Mouse (Mus musculus) heart, embryonic 14.5 days (tissue): ENCODE data around the gene Fggy. TPM values are rescaled to one million over a fixed set of nuclear protein-coding genes. Genes with fewer than 3 reads are reported as not detected.

Experiments used
- ATAC-seq: fragments of 200-750 bp; cut with Nextera tagmentation; 2 replicates; pipeline ENCODE4 v1.8.0; 2017; ENCODE audit warnings: low read depth, moderate TSS enrichment; ENCODE audit not compliant: insufficient number of reproducible peaks, insufficient read depth, low FRiP score
- H3K27ac ChIP-seq, 2 experiments: fragments of 200-500 bp in 1 of 2; fragments of 300-500 bp in 1 of 2; sonication (generic) in 1 of 2; replicated peaks in 1 of 2; 2 replicates each; pipeline ENCODE4 v1.5.1; 2012 to 2014; ENCODE audit warnings: low read depth in 2 of 2, low read length in 2 of 2, control low read depth in 1 of 2, mild to moderate bottlenecking in 1 of 2, mixed read lengths in 1 of 2; ENCODE audit not compliant: control insufficient read depth in 1 of 2, insufficient read depth in 1 of 2
- H3K27me3 ChIP-seq: fragments of 300-500 bp; sonication (generic); 2 replicates; pipeline ENCODE4 v1.6.1; 2014; ENCODE audit warnings: mild to moderate bottlenecking, low read length, control low read depth; ENCODE audit not compliant: control insufficient read depth, insufficient read depth
- H3K36me3 ChIP-seq: fragments of 300-500 bp; sonication (generic); 2 replicates; pipeline ENCODE4 v1.6.1; 2014; ENCODE audit warnings: mild to moderate bottlenecking, control low read depth, low read length, mixed read lengths; ENCODE audit not compliant: control insufficient read depth, insufficient read depth
- H3K4me1 ChIP-seq, 2 experiments: fragments of 200-500 bp in 1 of 2; fragments of 300-500 bp in 1 of 2; sonication (generic) in 1 of 2; 2 replicates each; pipeline ENCODE4 v1.6.1; 2012 to 2014; ENCODE audit warnings: low read length in 2 of 2, control low read depth in 1 of 2, mixed read lengths in 1 of 2; ENCODE audit not compliant: control insufficient read depth in 2 of 2, insufficient read depth in 2 of 2
- H3K4me2 ChIP-seq: fragments of 300-500 bp; sonication (generic); 2 replicates; pipeline ENCODE4 v1.6.1; 2014; ENCODE audit warnings: mild to moderate bottlenecking, low read length
- H3K4me3 ChIP-seq, 2 experiments: fragments of 200-500 bp in 1 of 2; fragments of 300-500 bp in 1 of 2; sonication (generic) in 1 of 2; 2 replicates each; pipeline ENCODE4 v1.5.1; 2012 to 2014; ENCODE audit warnings: low read length in 2 of 2, mild to moderate bottlenecking in 2 of 2, control low read depth in 1 of 2, low read depth in 1 of 2, moderate library complexity in 1 of 2; ENCODE audit not compliant: control insufficient read depth in 1 of 2, insufficient read depth in 1 of 2
- H3K9ac ChIP-seq: fragments of 300-500 bp; sonication (generic); 2 replicates; pipeline ENCODE4 v1.6.1; 2014; ENCODE audit warnings: mild to moderate bottlenecking, low read length
- H3K9me3 ChIP-seq: fragments of 300-500 bp; sonication (generic); 2 replicates; pipeline ENCODE4 v1.6.1; 2016; ENCODE audit warnings: low read length, control low read depth; ENCODE audit not compliant: control insufficient read depth
- WGBS: fragments of 180-500 bp; shearing (Covaris S2); extraction: QIAGEN DNeasy Blood & Tissue Kit; methylation state at CpG from one replicate; pipeline ENCODE4 v1.1.7; 2014; 5-methylcytosine and 5-hydroxymethylcytosine counted together
- polyA plus RNA-seq: library from polyadenylated mRNA; unstranded; fragments of >200 nt; fragmentation: Nextera tagmentation; extraction: Ambion mirVana; gene quantifications from 2 replicates; pipeline ENCODE4 v1.2.1, GENCODE M21; 2014

Gene Fggy
- polyA plus RNA-seq, 1 experiment from 2014 or later = 4.4 TPM

DNA sequence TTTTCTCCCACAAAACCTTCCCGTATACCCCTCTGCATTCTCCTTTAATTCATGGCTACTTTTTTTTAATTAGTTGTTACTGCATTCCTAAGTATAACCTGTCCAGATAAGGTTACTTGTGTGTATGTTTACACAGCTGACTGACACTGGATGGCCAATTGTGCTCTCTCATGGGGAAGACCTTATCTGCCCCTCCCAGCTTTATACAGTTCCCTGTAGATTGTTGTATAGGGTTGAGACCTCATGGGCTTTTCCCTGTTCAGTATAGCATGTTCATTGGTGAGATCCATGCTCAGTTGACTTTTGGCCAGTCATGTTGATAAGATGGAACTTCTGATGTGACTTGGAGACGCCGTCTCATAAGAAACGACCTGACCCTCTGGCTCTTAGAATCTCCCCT, 363.1 kb downstream of the Fggy start:
- H3K9me3 ChIP-seq = no peaks in the 10 kb centered on the region
- H3K27me3 ChIP-seq = no peaks in the 10 kb centered on the region
- H3K4me3 ChIP-seq = no peak overlapping the region
- no peak overlapping the region for H3K4me2 ChIP-seq
- peaks cover 0 to 3% of the 10 kb centered on the region in 2 experiments; a peak in 3 of 4 replicates for H3K4me1 ChIP-seq
- H3K27ac ChIP-seq = no peak overlapping the region
- H3K36me3 ChIP-seq = no peaks in the 10 kb centered on the region
- no peak for ATAC-seq
- WGBS = 49% methylated on average over 4 of the region's 4 CpGs
- no peak overlapping the region for H3K9ac ChIP-seq

DNA sequence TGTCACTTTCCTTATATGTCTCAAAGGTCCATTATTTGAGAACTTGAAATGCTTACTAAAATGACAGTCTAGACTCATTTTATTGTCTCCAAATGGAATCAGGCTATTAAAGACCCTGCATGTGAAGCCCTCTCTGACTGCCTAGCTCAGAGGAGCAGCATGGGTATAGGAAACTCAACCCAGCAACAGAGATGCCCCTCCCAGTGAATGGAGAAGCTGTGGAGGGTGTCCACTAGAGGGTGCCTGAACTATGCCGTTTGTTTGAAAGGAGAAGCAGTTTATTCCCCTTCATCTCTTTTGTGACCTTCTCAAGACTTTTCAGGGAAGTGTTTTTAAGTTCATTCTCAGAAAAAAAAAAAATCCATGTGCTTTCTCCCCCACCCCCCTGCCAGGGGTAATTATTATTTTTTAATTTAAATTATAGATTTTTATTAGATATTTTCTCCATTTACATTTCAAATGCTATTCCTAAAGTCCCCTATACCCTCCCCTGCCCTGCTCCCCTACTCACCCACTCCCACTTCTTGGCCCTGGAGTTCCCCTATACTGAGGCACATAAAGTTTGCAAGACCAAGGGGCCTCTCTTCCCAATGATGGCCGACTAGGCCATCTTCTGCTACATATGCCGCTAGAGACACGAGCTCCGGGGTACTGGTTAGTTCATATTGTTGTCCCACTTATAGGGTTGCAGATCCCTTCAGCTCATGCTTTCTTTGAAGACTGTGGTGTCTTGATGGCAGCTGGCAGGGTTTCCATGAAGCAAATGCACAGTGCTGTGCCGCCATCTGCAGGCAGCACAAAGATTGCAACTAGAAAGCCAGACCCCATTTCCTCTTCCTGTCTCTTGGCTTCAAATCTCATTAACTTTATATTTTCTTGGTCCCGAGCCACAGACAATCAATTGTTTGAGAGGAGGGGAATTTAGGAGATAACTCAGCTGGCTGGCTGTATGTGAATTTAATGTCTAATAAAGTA, 367.2 kb downstream of the Fggy start:
- H3K4me3 ChIP-seq = no peak overlapping the region
- WGBS = 15% methylated on average over 7 of the region's 7 CpGs

DNA sequence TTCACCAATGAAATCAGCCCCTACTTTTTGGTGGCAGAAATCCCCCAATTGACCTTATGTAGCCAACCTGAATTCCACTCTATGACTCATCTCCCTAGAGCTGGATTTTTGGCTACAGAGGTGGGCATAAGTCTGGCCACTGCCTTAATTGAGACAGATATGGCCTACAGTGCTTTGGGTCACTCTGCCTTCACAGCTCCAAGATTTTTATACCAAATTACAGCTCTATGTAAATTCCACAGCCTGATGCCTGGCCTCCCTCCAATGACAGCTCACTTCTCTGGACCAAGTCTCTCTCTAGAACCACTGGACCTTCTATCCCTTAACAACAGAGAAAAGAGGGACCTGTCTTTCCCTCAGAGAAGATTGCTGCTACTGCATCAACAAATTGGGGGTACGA, 371.5 kb downstream of the Fggy start:
- Histone ChIP-seq H3K27me3 (no peaks in the 10 kb centered on the region), H3K4me1 (no peaks in the 10 kb centered on the region), H3K4me2 (no peak overlapping the region), H3K27ac (no peak overlapping the region), H3K36me3 (no peaks in the 10 kb centered on the region), H3K9ac (no peak overlapping the region), H3K9me3 (no peaks in the 10 kb centered on the region), H3K4me3 (no peak overlapping the region)
- 72% methylated on average over 1 of the region's 1 CpGs for WGBS
- ATAC-seq = no peak

More for the DNA sequence above, 367.2 kb downstream of the Fggy start:
- no peaks in the 10 kb centered on the region for H3K9me3 ChIP-seq
- no peaks in the 10 kb centered on the region for H3K4me1 ChIP-seq
- no peak overlapping the region for H3K4me2 ChIP-seq
- no peaks in the 10 kb centered on the region for H3K36me3 ChIP-seq
- no peak overlapping the region for H3K27ac ChIP-seq
- H3K9ac ChIP-seq = no peak overlapping the region
- H3K27me3 ChIP-seq = no peaks in the 10 kb centered on the region
- no peak for ATAC-seq

DNA sequence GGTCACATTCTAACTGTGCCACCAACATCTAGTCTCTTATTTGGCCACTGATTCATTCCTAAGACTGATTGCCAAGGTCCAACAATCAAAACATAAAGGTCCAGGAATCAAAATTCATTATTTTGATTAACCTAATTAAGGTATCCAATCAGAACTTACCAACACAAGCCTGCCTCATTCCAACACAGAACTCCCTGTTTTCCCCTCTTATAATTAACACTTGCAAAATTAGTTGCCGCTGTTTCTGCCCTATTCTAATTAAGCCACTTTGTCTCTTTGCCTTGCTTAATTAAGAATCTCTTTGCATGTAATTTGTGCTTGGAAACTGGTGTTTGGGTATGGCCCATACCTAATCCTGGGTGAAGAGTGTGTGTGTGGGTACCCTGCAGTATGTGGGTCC, 372.6 kb downstream of the Fggy start:
- no peak overlapping the region for H3K9ac ChIP-seq
- H3K27ac ChIP-seq = no peak overlapping the region
- H3K4me3 ChIP-seq = no peak overlapping the region
- H3K4me1 ChIP-seq = no peaks in the 10 kb centered on the region
- no peaks in the 10 kb centered on the region for H3K27me3 ChIP-seq
- H3K36me3 ChIP-seq = no peaks in the 10 kb centered on the region
- H3K9me3 ChIP-seq = no peaks in the 10 kb centered on the region
- no peak for ATAC-seq
- no peak overlapping the region for H3K4me2 ChIP-seq
- 80% methylated on average over 1 of the region's 1 CpGs for WGBS

DNA sequence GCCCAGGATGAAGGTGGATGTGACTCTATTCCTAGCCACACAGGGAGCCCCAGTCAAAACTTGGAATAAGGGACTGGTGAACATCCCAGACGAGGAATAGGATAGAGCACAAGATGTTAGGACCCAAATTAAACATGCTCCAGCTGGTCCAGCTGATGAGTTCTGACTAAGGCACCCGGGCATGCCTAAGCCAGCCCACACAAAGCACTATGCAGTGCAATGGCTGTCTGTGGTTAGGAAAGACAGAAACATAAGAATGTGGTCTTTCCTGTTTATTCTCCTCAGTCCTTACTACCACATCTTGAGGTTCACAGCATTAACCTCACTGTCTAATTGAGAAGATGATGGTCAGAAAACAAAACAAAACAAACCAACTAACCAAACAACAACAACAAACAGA, 374.0 kb downstream of the Fggy start:
- no peak overlapping the region for H3K9ac ChIP-seq
- H3K4me2 ChIP-seq = no peak overlapping the region
- H3K27me3 ChIP-seq = no peaks in the 10 kb centered on the region
- H3K4me1 ChIP-seq = no peaks in the 10 kb centered on the region
- no peak overlapping the region for H3K4me3 ChIP-seq
- no peaks in the 10 kb centered on the region for H3K36me3 ChIP-seq
- no peaks in the 10 kb centered on the region for H3K9me3 ChIP-seq
- no peak for ATAC-seq
- 51% methylated on average over 2 of the region's 2 CpGs for WGBS
- H3K27ac ChIP-seq = no peak overlapping the region

GRCm38 (mm10) chr4:95933801-95934356, 376.6 kb downstream of the Fggy start:
- WGBS = 83% methylated on average over 9 of the region's 9 CpGs
- Histone ChIP-seq H3K4me1 (no peaks in the 10 kb centered on the region), H3K4me2 (no peak overlapping the region), H3K9ac (no peak overlapping the region), H3K9me3 (no peaks in the 10 kb centered on the region), H3K27me3 (no peaks in the 10 kb centered on the region), H3K27ac (no peak overlapping the region), H3K36me3 (no peaks in the 10 kb centered on the region), H3K4me3 (no peak overlapping the region)
- ATAC-seq = no peak

- 87% methylated on average over 4 of the region's 4 CpGs for WGBS
- Histone ChIP-seq H3K4me2 (no peak overlapping the region), H3K27ac (no peak overlapping the region), H3K36me3 (no peaks in the 10 kb centered on the region), H3K9ac (no peak overlapping the region), H3K27me3 (no peaks in the 10 kb centered on the region), H3K4me1 (no peaks in the 10 kb centered on the region), H3K4me3 (no peak overlapping the region), H3K9me3 (no peaks in the 10 kb centered on the region)
- no peak for ATAC-seq
These were observed 377.2 kb downstream of the Fggy start for GRCm38 (mm10) chr4:95934384-95935035.
